Mouse (Mus musculus) embryonic fibroblast, embryonic 13.5 days (primary cell): Measurements from ENCODE around the gene Hgd.

Experiments used
- CTCF ChIP-seq: IDR thresholded peaks from 2 replicates; pipeline ENCODE4 v1.5.1; 2011; ENCODE audit warnings: mild to moderate bottlenecking, control low read depth, low read length, moderate library complexity, borderline replicate concordance; ENCODE audit not compliant: insufficient read depth
- POLR2A ChIP-seq: IDR thresholded peaks from 2 replicates; pipeline ENCODE4 v1.6.1; 2011; ENCODE audit warnings: low read depth, mild to moderate bottlenecking, control low read depth, low read length, moderate library complexity

GRCm38 (mm10) chr16:37584218-37585035 is 4.5 kb downstream of the Hgd start:
- no peak for TF ChIP-seq CTCF
- TF ChIP-seq POLR2A: no peak
